Mouse (Mus musculus) liver, adult 2 months (tissue): ENCODE results near the gene Anapc16. TPM values are rescaled to one million over a fixed set of nuclear protein-coding genes. Genes with fewer than 3 reads are reported as not detected.

Experiments
- DNase-seq: peaks from one replicate; pipeline ENCODE4 v3.0.0-alpha.2; 2011; ENCODE audit warnings: low read depth, low spot score; ENCODE audit errors: extremely low read depth
- H3K27ac ChIP-seq: fragments of 200-500 bp; replicated peaks from 2 replicates; pipeline ENCODE4 v1.5.1; 2012; ENCODE audit warnings: low read depth, mild to moderate bottlenecking, control low read depth, inconsistent platforms, low read length; ENCODE audit not compliant: insufficient read depth
- H3K27me3 ChIP-seq: fragments of 200-500 bp; 2 replicates; pipeline ENCODE4 v1.6.1; 2012; ENCODE audit warnings: mild to moderate bottlenecking, moderate library complexity, low read length, inconsistent platforms; ENCODE audit not compliant: control insufficient read depth, insufficient read depth
- H3K36me3 ChIP-seq: fragments of 200-500 bp; 2 replicates; pipeline ENCODE4 v1.6.1; 2012; ENCODE audit warnings: low read length, inconsistent platforms; ENCODE audit not compliant: control insufficient read depth, insufficient read depth
- H3K4me1 ChIP-seq: fragments of 200-500 bp; 2 replicates; pipeline ENCODE4 v1.6.1; 2011; ENCODE audit warnings: low read length; ENCODE audit not compliant: control insufficient read depth, insufficient read depth
- H3K4me3 ChIP-seq: fragments of 200-500 bp; 2 replicates; pipeline ENCODE4 v1.5.1; 2011; ENCODE audit warnings: low read depth, mild to moderate bottlenecking, control low read depth, low read length, moderate library complexity; ENCODE audit not compliant: insufficient read depth
- H3K79me2 ChIP-seq: fragments of 200-500 bp; 2 replicates; pipeline ENCODE4 v1.6.1; 2012; ENCODE audit warnings: inconsistent platforms, mild to moderate bottlenecking, low read length, moderate library complexity; ENCODE audit not compliant: control insufficient read depth, insufficient read depth
- H3K9ac ChIP-seq: fragments of 200-500 bp; 2 replicates; pipeline ENCODE4 v1.6.1; 2012; ENCODE audit warnings: low read depth, mild to moderate bottlenecking, control low read depth, inconsistent platforms, low read length
- CTCF ChIP-seq: fragments of 200-500 bp; IDR thresholded peaks from 2 replicates; pipeline ENCODE4 v1.5.1; 2011; ENCODE audit warnings: low read depth, low read length, control low read depth
- POLR2A ChIP-seq: fragments of 200-500 bp; IDR thresholded peaks from 2 replicates; pipeline ENCODE4 v1.6.1; 2011; ENCODE audit warnings: low read length, control low read depth; ENCODE audit not compliant: insufficient read depth; ENCODE audit errors: extremely low read depth
- WGBS: fragments of 180-500 bp; shearing (Covaris S2); methylation state at CpG from one replicate; pipeline ENCODE4 v1.1.7; 2018; 5-methylcytosine and 5-hydroxymethylcytosine counted together
- polyA plus RNA-seq: library from polyadenylated mRNA; depleted of rRNA; stranded (reverse); fragments of >200 nt; gene quantifications from 2 replicates; pipeline ENCODE4 v1.2.3, GENCODE M21; 2012
- total RNA-seq: library from RNA; depleted of rRNA; stranded (reverse); fragments of >200 nt; gene quantifications from 2 replicates; pipeline ENCODE4 v1.2.3, GENCODE M21; 2014

Anapc16 gene
- total and polyA plus RNA-seq, 2 experiments, result 22.8 to 48.9 TPM

DNA sequence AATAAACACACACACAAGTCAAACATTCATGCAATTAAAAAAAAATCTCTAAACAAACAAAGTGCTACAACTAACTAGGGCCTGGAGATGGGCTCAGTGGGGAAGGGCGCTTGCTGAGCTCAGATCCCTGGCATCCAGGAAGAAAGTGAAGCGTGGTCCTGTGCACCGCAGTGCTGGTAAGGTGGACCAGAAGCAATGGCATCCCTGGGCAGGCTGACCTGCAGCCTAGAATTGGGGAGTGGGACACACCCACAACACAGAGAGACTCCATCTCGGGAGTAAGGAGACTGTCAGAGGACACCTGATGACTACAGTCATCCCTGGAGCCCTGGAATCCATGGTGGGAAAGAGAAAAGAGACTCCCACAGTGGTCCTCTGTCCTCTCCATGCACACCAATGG, 29.5 kb downstream of the Anapc16 start:
- H3K4me1 ChIP-seq, result peaks cover 28% of the 10 kb centered on the region
- WGBS, result 68% methylated on average over 4 of the region's 4 CpGs
- DNase-seq, result no peak

DNA sequence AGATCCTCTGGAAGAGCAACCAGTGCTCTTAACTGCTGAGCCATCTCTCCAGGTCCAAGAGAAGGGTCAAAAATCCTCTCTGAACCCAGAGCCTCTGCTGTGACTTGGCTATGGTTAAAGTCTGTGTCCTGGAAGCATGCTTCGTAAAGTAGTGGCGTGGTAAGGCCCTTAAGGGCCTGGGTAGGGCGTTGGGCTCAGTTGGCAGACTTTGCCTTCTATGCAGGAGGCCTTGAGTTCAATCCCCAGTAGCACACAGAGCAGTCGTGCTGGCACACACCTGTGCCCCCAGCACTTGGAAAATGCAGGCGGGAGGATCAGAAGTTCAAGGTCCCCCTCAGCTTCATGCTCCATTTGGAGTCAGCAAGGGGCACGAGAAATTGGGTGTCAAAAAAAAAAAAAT, 29.9 kb downstream of the Anapc16 start:
- peak; percentile 87 for DNase-seq
- 35% methylated on average over 6 of the region's 6 CpGs for WGBS

More for the DNA sequence above, 29.5 kb downstream of the Anapc16 start:
- Histone ChIP-seq H3K36me3 (no peaks in the 10 kb centered on the region), H3K27me3 (no peaks in the 10 kb centered on the region), H3K79me2 (no peaks in the 10 kb centered on the region), H3K9ac (no peak overlapping the region), H3K27ac (no peak overlapping the region), H3K4me3 (no peak overlapping the region)
- TF ChIP-seq CTCF, result no peak
- TF ChIP-seq POLR2A, result no peak

DNA sequence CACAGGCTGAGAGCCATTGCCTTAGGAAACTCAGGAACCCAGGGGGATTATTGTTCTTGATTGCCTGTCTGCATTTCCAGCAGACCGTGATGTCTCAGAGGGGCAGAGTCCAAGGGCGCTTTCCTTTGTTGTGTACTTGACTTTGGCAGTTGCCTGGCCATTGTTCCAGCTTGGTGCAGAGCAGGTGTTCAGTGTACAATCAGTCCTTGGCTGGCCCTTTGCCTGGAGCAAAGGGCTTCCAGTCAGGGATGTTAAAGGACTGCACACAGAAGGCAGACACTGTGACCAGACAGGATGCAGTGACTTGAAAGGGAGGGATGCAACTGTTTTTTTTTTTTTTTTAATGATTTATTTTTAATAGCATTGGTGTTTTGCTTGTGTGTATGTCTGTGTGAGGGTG, 30.4 kb downstream of the Anapc16 start:
- Histone ChIP-seq H3K79me2 (no peaks in the 10 kb centered on the region), H3K4me1 (peaks cover 20% of the 10 kb centered on the region), H3K27me3 (no peaks in the 10 kb centered on the region), H3K27ac (no peak overlapping the region), H3K36me3 (no peaks in the 10 kb centered on the region), H3K9ac (no peak overlapping the region), H3K4me3 (no peak overlapping the region)
- peak; percentile 64 for DNase-seq
- no peak for TF ChIP-seq POLR2A
- no peak for TF ChIP-seq CTCF
- WGBS, result 55% methylated on average over 2 of the region's 2 CpGs

More for the DNA sequence above, 29.9 kb downstream of the Anapc16 start:
- H3K36me3 ChIP-seq, result no peaks in the 10 kb centered on the region
- no peak overlapping the region for H3K4me3 ChIP-seq
- no peak overlapping the region for H3K9ac ChIP-seq
- TF ChIP-seq CTCF (no peak), POLR2A (no peak)
- peak overlapping the region; percentile 22; the same call in 1 of the 2 replicates for H3K27ac ChIP-seq
- no peaks in the 10 kb centered on the region for H3K79me2 ChIP-seq
- peaks cover 25% of the 10 kb centered on the region for H3K4me1 ChIP-seq
- H3K27me3 ChIP-seq, result no peaks in the 10 kb centered on the region

DNA sequence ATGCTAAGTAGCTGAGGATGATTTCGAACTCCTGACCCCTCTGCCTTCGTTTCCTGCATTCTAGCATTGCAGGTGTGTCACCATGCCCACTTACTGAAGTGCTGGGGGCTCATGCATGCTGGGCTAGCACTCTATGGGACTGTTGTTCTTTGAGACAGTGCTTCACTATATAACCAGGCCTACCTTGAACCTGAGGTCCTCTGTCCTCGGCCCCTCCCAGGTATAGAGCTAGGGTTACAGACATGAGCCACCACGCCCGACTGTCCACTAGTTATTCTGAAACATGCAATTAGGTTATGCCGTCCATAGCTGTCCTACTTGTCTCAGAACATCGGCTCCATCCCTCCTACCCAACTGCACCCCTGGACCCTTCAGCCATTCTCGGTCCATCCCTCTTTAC, 31.1 kb downstream of the Anapc16 start:
- Histone ChIP-seq H3K79me2 (no peaks in the 10 kb centered on the region), H3K36me3 (no peaks in the 10 kb centered on the region), H3K4me3 (no peak overlapping the region), H3K27me3 (no peaks in the 10 kb centered on the region), H3K4me1 (peaks cover 20% of the 10 kb centered on the region), H3K9ac (no peak overlapping the region), H3K27ac (no peak overlapping the region)
- DNase-seq, result no peak
- TF ChIP-seq CTCF (no peak), POLR2A (no peak)
- WGBS, result 98% methylated on average over 8 of the region's 8 CpGs

DNA sequence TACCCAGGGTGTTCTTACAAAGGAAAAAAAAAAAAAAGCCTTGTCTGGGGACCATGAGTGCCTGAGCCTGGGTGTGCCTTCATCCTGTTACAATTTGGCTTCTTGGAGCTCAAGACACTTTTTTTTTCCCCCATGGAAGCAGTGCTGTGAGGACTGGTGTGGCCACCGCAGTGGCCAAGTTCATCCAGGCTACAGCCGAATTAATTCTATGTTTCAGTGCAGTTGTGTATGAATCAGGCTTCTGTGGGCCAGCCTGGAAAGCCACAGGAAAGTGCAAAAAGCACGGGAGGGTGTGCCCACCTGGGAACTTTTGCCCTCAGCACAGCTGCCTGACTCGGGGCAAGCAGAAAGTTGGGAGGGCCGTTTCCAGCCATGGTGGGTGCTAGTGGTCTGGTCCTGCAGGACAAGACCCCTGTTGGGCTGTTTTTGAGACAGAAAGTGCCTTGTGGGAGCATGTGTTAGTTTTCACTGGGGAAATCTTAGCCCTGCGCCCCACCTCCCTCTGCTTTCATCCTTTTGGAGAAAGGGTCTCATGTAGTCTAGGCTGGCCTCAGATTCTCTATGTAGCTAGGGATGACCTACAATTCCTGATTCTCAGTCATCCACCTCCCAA, 32.4 kb downstream of the Anapc16 start:
- H3K27me3 ChIP-seq, result no peaks in the 10 kb centered on the region
- H3K27ac ChIP-seq, result peak overlapping the region; percentile 43
- DNase-seq, result no peak
- H3K9ac ChIP-seq, result peak overlapping the region; percentile 31; the same call in 1 of the 2 replicates
- peaks cover 20% of the 10 kb centered on the region for H3K4me1 ChIP-seq
- no peak overlapping the region for H3K4me3 ChIP-seq
- 35% methylated on average over 6 of the region's 6 CpGs for WGBS
- H3K36me3 ChIP-seq, result no peaks in the 10 kb centered on the region
- TF ChIP-seq POLR2A (no peak), CTCF (no peak)
- H3K79me2 ChIP-seq, result no peaks in the 10 kb centered on the region

DNA sequence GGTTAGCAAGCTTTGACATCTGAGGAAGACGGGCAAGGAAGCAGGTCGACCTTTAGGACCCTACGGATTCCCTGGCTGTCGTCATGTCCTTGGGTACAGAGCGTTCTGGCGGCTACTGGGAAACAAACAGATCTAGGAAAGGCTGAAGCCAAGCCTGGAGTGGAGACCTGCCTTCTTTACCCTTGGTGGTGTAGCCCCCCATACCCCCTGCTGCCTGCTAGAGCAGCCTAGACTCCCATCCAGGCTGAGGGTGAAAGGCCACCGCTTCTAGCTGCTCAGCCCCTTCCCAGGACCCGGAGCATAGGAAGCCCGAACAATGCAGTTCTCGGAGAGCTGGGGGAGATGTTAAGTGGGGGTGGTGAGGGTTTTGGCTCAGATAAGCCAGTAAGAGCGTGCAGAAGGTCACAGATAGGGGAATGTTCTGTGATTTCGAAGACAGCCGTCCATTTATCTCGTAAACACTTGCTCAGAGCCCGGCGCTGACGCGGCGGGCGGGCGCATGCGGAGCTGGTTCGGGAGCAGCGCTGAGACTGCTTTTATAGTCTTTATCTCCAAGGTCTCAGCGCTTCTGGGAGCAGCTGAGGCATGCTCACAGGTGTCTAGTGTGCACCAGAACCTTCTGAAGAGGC, 33.0 kb downstream of the Anapc16 start:
- TF ChIP-seq POLR2A (no peak), CTCF (no peak)
- H3K27ac ChIP-seq, result peak overlapping the region; percentile 43
- 5% methylated on average over 25 of the region's 25 CpGs for WGBS

More for the DNA sequence above, 33.0 kb downstream of the Anapc16 start:
- Histone ChIP-seq H3K4me1 (peaks cover 18% of the 10 kb centered on the region), H3K9ac (peak overlapping the region; percentile 31), H3K79me2 (no peaks in the 10 kb centered on the region), H3K4me3 (peak overlapping the region; percentile 16), H3K36me3 (no peaks in the 10 kb centered on the region), H3K27me3 (no peaks in the 10 kb centered on the region)
- peak; percentile 64 for DNase-seq
